Comparison of ENCODE assay signal across 23 mouse cellular contexts in genomic region chr5:67098051-67098732, GRCm38 (mm10). TPM values are rescaled to one million over a fixed set of nuclear protein-coding genes. Genes with fewer than 3 reads are reported as not detected.
DNase-seq lines count a peak whose midpoint lies in the region; ATAC-seq and TF ChIP-seq lines count a peak whose summit lies in the region.
"Had no signal": no experiment of that assay in that cellular context is flagged by ENCODE, and none has a peak within 500 bp of the region (broad histone marks: within the 10 kb centered on the region; RNA-seq: fewer than 3 reads in every experiment).

No protein-coding gene starts in this region.

- no peak for ATAC-seq in midbrain, embryonic 14.5 days (ENCODE audit: low FRiP score, low TSS enrichment)
- ATAC-seq in hindbrain, postnatal 0 days: no peak
- no peak for ATAC-seq in stomach, postnatal 0 days (ENCODE audit: low FRiP score, low TSS enrichment)
- ATAC-seq: CD4-positive, CD25-positive, alpha-beta regulatory T cell, adult 4 months; forebrain, embryonic 14.5 days; midbrain, embryonic 15.5 days had no signal

- no peak overlapping the region for H3K9ac ChIP-seq in midbrain, embryonic 14.5 days (replicated peaks; ENCODE audit: low read length)
- no peak overlapping the region for H3K9ac ChIP-seq in hindbrain, postnatal 0 days (replicated peaks; ENCODE audit: low read length)
- H3K9ac ChIP-seq in stomach, postnatal 0 days (ENCODE audit: low read length): no peak overlapping the region
- H3K9ac ChIP-seq: midbrain, embryonic 15.5 days had no signal

- no peak overlapping the region for H3K4me3 ChIP-seq in midbrain, embryonic 14.5 days (replicated peaks; ENCODE audit: low read depth, low read length)
- no peak overlapping the region for H3K4me3 ChIP-seq in midbrain, embryonic 10.5 days
- H3K4me3 ChIP-seq in hindbrain, postnatal 0 days (ENCODE audit: low read length): peak overlapping the region; percentile 16
- H3K4me3 ChIP-seq in stomach, postnatal 0 days (ENCODE audit: low read depth, low read length): peak overlapping the region; percentile 18; the same call in 1 of the 2 replicates
- H3K4me3 ChIP-seq: erythroblast, embryonic 14.5 days; layer of hippocampus, adult 2 months; midbrain, embryonic 15.5 days had no signal

- peak; percentile 5 for DNase-seq in adrenal gland, adult 2 months
- no peak for DNase-seq in adrenal gland, postnatal 4 days (ENCODE audit: low spot score in 2 of 2)
- DNase-seq in midbrain, embryonic 14.5 days: peak; percentile 58
- DNase-seq in midbrain, embryonic 10.5 days (ENCODE audit: low spot score): no peak
- no peak for DNase-seq in hindbrain, postnatal 0 days (ENCODE audit: low spot score)
- no peak for DNase-seq in stomach, postnatal 0 days (ENCODE audit: low spot score)
- no peak for DNase-seq in testis, postnatal 10 days (ENCODE audit: low spot score)
- no peak for DNase-seq in kidney, postnatal 14 days
- DNase-seq: adrenal gland, adult 8-10 months; heart, adult 11 months; kidney, adult 8-10 months; left cerebral cortex, postnatal 4 days; lung, adult 18-20 months; thymus, adult 18-20 months had no signal

- WGBS in midbrain, embryonic 14.5 days: 2% methylated on average over 23 of the region's 23 CpGs
- under 1% methylated on average over 23 of the region's 23 CpGs for WGBS in midbrain, embryonic 10.5 days
- WGBS in hindbrain, postnatal 0 days: 3% methylated on average over 23 of the region's 23 CpGs
- WGBS in stomach, postnatal 0 days: 4% methylated on average over 23 of the region's 23 CpGs

- TF ChIP-seq EP300 in stomach, postnatal 0 days (optimal IDR thresholded peaks at IDR 0.05): no peak

- H3K9me3 ChIP-seq in midbrain, embryonic 14.5 days (ENCODE audit: control insufficient read depth, low read length): no peaks in the 10 kb centered on the region
- H3K9me3 ChIP-seq in midbrain, embryonic 10.5 days (replicated peaks): no peaks in the 10 kb centered on the region
- H3K9me3 ChIP-seq in hindbrain, postnatal 0 days (ENCODE audit: low read length): no peaks in the 10 kb centered on the region
- H3K9me3 ChIP-seq in stomach, postnatal 0 days (ENCODE audit: control insufficient read depth, low read length): no peaks in the 10 kb centered on the region
- H3K9me3 ChIP-seq: midbrain, embryonic 15.5 days had no signal

- no peak overlapping the region for H3K27ac ChIP-seq in midbrain, embryonic 14.5 days (replicated peaks; ENCODE audit: low read depth, low read length)
- H3K27ac ChIP-seq in midbrain, embryonic 10.5 days (replicated peaks): no peak overlapping the region
- no peak overlapping the region for H3K27ac ChIP-seq in hindbrain, postnatal 0 days
- H3K27ac ChIP-seq in stomach, postnatal 0 days (replicated peaks): no peak overlapping the region
- H3K27ac ChIP-seq: layer of hippocampus, adult 2 months; midbrain, embryonic 15.5 days had no signal

- TF ChIP-seq CTCF in hindbrain, postnatal 0 days (IDR thresholded peaks at IDR 0.05; ENCODE audit: low read depth): no peak
- no peak for TF ChIP-seq CTCF in stomach, postnatal 0 days (IDR thresholded peaks at IDR 0.05; ENCODE audit: low read depth)

- peaks cover 88% of the 10 kb centered on the region for H3K27me3 ChIP-seq in midbrain, embryonic 14.5 days (ENCODE audit: control insufficient read depth, insufficient read depth, low read length)
- peaks cover 100% of the 10 kb centered on the region for H3K27me3 ChIP-seq in midbrain, embryonic 10.5 days (ENCODE audit: low read depth, poor library complexity, severe bottlenecking)
- peaks cover 81% of the 10 kb centered on the region for H3K27me3 ChIP-seq in hindbrain, postnatal 0 days (ENCODE audit: insufficient read depth, low read length)
- H3K27me3 ChIP-seq in stomach, postnatal 0 days (ENCODE audit: control insufficient read depth, insufficient read depth, low read length): peaks cover 42% of the 10 kb centered on the region

- no peaks in the 10 kb centered on the region for H3K36me3 ChIP-seq in midbrain, embryonic 14.5 days (ENCODE audit: control insufficient read depth, insufficient read depth, low read length)
- H3K36me3 ChIP-seq in midbrain, embryonic 10.5 days: no peaks in the 10 kb centered on the region
- no peaks in the 10 kb centered on the region for H3K36me3 ChIP-seq in hindbrain, postnatal 0 days (ENCODE audit: insufficient read depth, low read length)
- no peaks in the 10 kb centered on the region for H3K36me3 ChIP-seq in stomach, postnatal 0 days (ENCODE audit: control insufficient read depth, insufficient read depth, low read length)
- H3K36me3 ChIP-seq: G1E; midbrain, embryonic 15.5 days had no signal

- H3K4me2 ChIP-seq in midbrain, embryonic 14.5 days (ENCODE audit: low read length): no peak overlapping the region
- no peak overlapping the region for H3K4me2 ChIP-seq in hindbrain, postnatal 0 days (ENCODE audit: low read depth, low read length)
- no peak overlapping the region for H3K4me2 ChIP-seq in stomach, postnatal 0 days (replicated peaks; ENCODE audit: low read depth)
- H3K4me2 ChIP-seq: midbrain, embryonic 15.5 days had no signal

- H3K4me1 ChIP-seq in midbrain, embryonic 14.5 days (ENCODE audit: control insufficient read depth, insufficient read depth, low read length): no peaks in the 10 kb centered on the region
- peaks cover 34% of the 10 kb centered on the region for H3K4me1 ChIP-seq in midbrain, embryonic 10.5 days
- H3K4me1 ChIP-seq in hindbrain, postnatal 0 days (ENCODE audit: insufficient read depth, low read length): no peaks in the 10 kb centered on the region
- H3K4me1 ChIP-seq in stomach, postnatal 0 days (replicated peaks; ENCODE audit: control insufficient read depth, insufficient read depth): no peaks in the 10 kb centered on the region

RNA-seq across cellular contexts. Expression of gene Phox2b, which starts 0.9 kb away (rescaled TPM):
- 10 to 100 TPM; 13.1 to 21.4 TPM for total RNA-seq in adrenal gland, adult 2 months (2021)
- polyA plus RNA-seq in adrenal gland, adult 2 months (2012; rRNA removed): 18.8 and 20.3 TPM in 2 replicates
- total RNA-seq in adrenal gland, postnatal 4 days (2021): 10 to 100 TPM; 31.3 to 36.3 TPM
- polyA plus RNA-seq in midbrain, embryonic 14.5 days (2014; fragmentation: Nextera tagmentation; extraction: Ambion mirVana): 2.2 and 3.3 TPM in 2 replicates
- polyA plus RNA-seq in midbrain, embryonic 10.5 days (2016; fragmentation: Nextera tagmentation; extraction: Ambion mirVana): 3.3 and 4.5 TPM in 2 replicates
- total RNA-seq in hindbrain, postnatal 0 days (2014; rRNA removed): 11.3 and 17.3 TPM in 2 replicates
- 15.3 and 15.8 TPM in 2 replicates for polyA plus RNA-seq in hindbrain, postnatal 0 days (2015; fragmentation: Nextera tagmentation; extraction: Ambion mirVana)
- 5.7 and 6.2 TPM in 2 replicates for polyA plus RNA-seq in stomach, postnatal 0 days (2015; fragmentation: Nextera tagmentation; extraction: Ambion mirVana)
- total RNA-seq: layer of hippocampus, adult 2 months; left cerebral cortex, adult 18-20 months; left cerebral cortex, postnatal 4 days; liver, adult 2 months had no signal
- polyA plus RNA-seq: cortical plate, adult 2 months; erythroblast, embryonic 14.5 days; forebrain, embryonic 14.5 days; G1E; liver, adult 2 months had no signal

Comparison
In these comparisons a context has a peak if more than half of its experiments do, and no peak if none do; other contexts are left out.
1. DNase-seq: peak in adrenal gland, adult 2 months (single experiment) and midbrain, embryonic 14.5 days (single experiment); none in adrenal gland, postnatal 4 days (0 of 2), midbrain, embryonic 10.5 days (single experiment), hindbrain, postnatal 0 days (single experiment), stomach, postnatal 0 days (single experiment), testis, postnatal 10 days (single experiment) and kidney, postnatal 14 days (single experiment).
2. H3K4me3 ChIP-seq: peak in hindbrain, postnatal 0 days (single experiment) and stomach, postnatal 0 days (single experiment); none in midbrain, embryonic 14.5 days (single experiment) and midbrain, embryonic 10.5 days (single experiment).